Mouse (Mus musculus): ENCODE data around the gene Scd4.

GRCm38 (mm10) chr19:44329566-44329965 is 3.3 kb upstream of the Scd4 start:
- no peak for TF ChIP-seq POLR2A (IDR thresholded peaks at IDR 0.05; ENCODE audit: insufficient read depth, low read depth, low read length)
- TF ChIP-seq CTCF (IDR thresholded peaks at IDR 0.05; ENCODE audit: insufficient read depth, low read depth, low read length), result no peak

Data from olfactory bulb, adult 2 months (tissue).